Mouse (Mus musculus) heart, adult 2 months (tissue): Measurements from ENCODE around the gene Trim62.

Experiments used
- CTCF ChIP-seq: fragments of 200-600 bp; IDR thresholded peaks from 2 replicates; pipeline ENCODE4 v1.8.1; 2022; ENCODE audit warnings: antibody characterized with exemption, mild to moderate bottlenecking, moderate library complexity
- EP300 ChIP-seq: fragments of 200-500 bp; IDR thresholded peaks from 2 replicates; pipeline ENCODE4 v1.6.1; 2011; ENCODE audit warnings: low read depth, low read length, control low read depth; ENCODE audit not compliant: insufficient read depth
- POLR2A ChIP-seq: fragments of 200-500 bp; IDR thresholded peaks from 2 replicates; pipeline ENCODE4 v1.6.1; 2011; ENCODE audit warnings: mild to moderate bottlenecking, low read depth, low read length, control low read depth; ENCODE audit not compliant: insufficient read depth

- TF ChIP-seq EP300 (no peak), CTCF (no peak), POLR2A (no peak)
Observed at GRCm38 (mm10) chr4:128935595-128935994, 52.2 kb downstream of the Trim62 start.
